Mouse (Mus musculus) spleen, adult 2 months (tissue): ENCODE data around the gene Zp2. TPM values are rescaled to one million over a fixed set of nuclear protein-coding genes. Genes with fewer than 3 reads are reported as not detected.

Experiments
- DNase-seq, 2 experiments: peaks; one replicate each; pipeline versions ENCODE4 v3.0.0 to v3.0.0-alpha.2; 2012 to 2021; ENCODE audit warnings: low spot score in 2 of 2, low read depth in 1 of 2
- H3K27ac ChIP-seq: fragments of 200-500 bp; 2 replicates; pipeline ENCODE4 v1.5.1; 2012; ENCODE audit warnings: low read length, inconsistent platforms; ENCODE audit not compliant: insufficient read depth
- H3K27me3 ChIP-seq: fragments of 200-500 bp; 2 replicates; pipeline ENCODE4 v1.6.1; 2012; ENCODE audit warnings: mild to moderate bottlenecking, moderate library complexity, low read length, inconsistent platforms; ENCODE audit not compliant: control insufficient read depth, insufficient read depth
- H3K36me3 ChIP-seq: fragments of 200-500 bp; 2 replicates; pipeline ENCODE4 v1.6.1; 2012; ENCODE audit warnings: mild to moderate bottlenecking, low read length, inconsistent platforms; ENCODE audit not compliant: control insufficient read depth, insufficient read depth
- H3K4me1 ChIP-seq: fragments of 200-500 bp; 2 replicates; pipeline ENCODE4 v1.6.1; 2011; ENCODE audit warnings: inconsistent platforms; ENCODE audit not compliant: control insufficient read depth, insufficient read depth, insufficient read length
- H3K4me3 ChIP-seq: fragments of 200-500 bp; 2 replicates; pipeline ENCODE4 v1.5.1; 2011; ENCODE audit warnings: mild to moderate bottlenecking, inconsistent platforms; ENCODE audit not compliant: insufficient read depth, insufficient read length; ENCODE audit errors: extremely low read depth
- CTCF ChIP-seq: fragments of 200-500 bp; IDR thresholded peaks from 2 replicates; pipeline ENCODE4 v1.5.1; 2011; ENCODE audit warnings: mild to moderate bottlenecking, inconsistent platforms; ENCODE audit not compliant: insufficient read depth, insufficient read length, insufficient replicate concordance; ENCODE audit errors: extremely low read depth
- POLR2A ChIP-seq: fragments of 200-500 bp; IDR thresholded peaks from 2 replicates; pipeline ENCODE4 v1.6.1; 2011; ENCODE audit warnings: low read depth, low read length, inconsistent platforms
- WGBS: fragments of 180-500 bp; shearing (Covaris S2); methylation state at CpG from one replicate; pipeline ENCODE4 v1.1.7; 2018; 5-methylcytosine and 5-hydroxymethylcytosine counted together
- polyA plus RNA-seq: library from polyadenylated mRNA; depleted of rRNA; stranded (reverse); fragments of >200 nt; gene quantifications from 2 replicates; pipeline ENCODE4 v1.2.3, GENCODE M21; 2012

Zp2 gene
- polyA plus RNA-seq, 1 experiment, result not detected

- DNase-seq, result no peak
- no peaks in the 10 kb centered on the region for H3K4me1 ChIP-seq
- no peaks in the 10 kb centered on the region for H3K36me3 ChIP-seq
- H3K4me3 ChIP-seq, result no peak overlapping the region
- no peak overlapping the region for H3K27ac ChIP-seq
- WGBS, result 91% methylated on average over 1 of the region's 1 CpGs
- no peaks in the 10 kb centered on the region for H3K27me3 ChIP-seq
- TF ChIP-seq POLR2A (no peak), CTCF (no peak)
These were observed 2.3 kb downstream of the Zp2 start for GRCm38 (mm10) chr7:120142743-120143142.

GRCm38 (mm10) chr7:120128951-120129350, 16.1 kb downstream of the Zp2 start:
- WGBS, result 79% methylated on average over 4 of the region's 4 CpGs
- TF ChIP-seq CTCF (no peak), POLR2A (no peak)
- H3K27me3 ChIP-seq, result no peaks in the 10 kb centered on the region
- H3K36me3 ChIP-seq, result no peaks in the 10 kb centered on the region
- no peak overlapping the region for H3K27ac ChIP-seq
- no peak overlapping the region for H3K4me3 ChIP-seq
- H3K4me1 ChIP-seq, result no peaks in the 10 kb centered on the region
- no peak for DNase-seq

- 71% methylated on average over 4 of the region's 4 CpGs for WGBS
- Histone ChIP-seq H3K27ac (no peak overlapping the region), H3K4me1 (no peaks in the 10 kb centered on the region), H3K4me3 (no peak overlapping the region), H3K36me3 (no peaks in the 10 kb centered on the region), H3K27me3 (no peaks in the 10 kb centered on the region)
- TF ChIP-seq POLR2A (no peak), CTCF (no peak)
- DNase-seq, result no peak
These were observed 17.4 kb downstream of the Zp2 start for GRCm38 (mm10) chr7:120127686-120128059.

- WGBS, result 52% methylated on average over 5 of the region's 5 CpGs
- no peak overlapping the region for H3K27ac ChIP-seq
- no peaks in the 10 kb centered on the region for H3K27me3 ChIP-seq
- H3K4me3 ChIP-seq, result no peak overlapping the region
- no peak for DNase-seq
- TF ChIP-seq POLR2A (no peak), CTCF (no peak)
- H3K4me1 ChIP-seq, result no peaks in the 10 kb centered on the region
- H3K36me3 ChIP-seq, result no peaks in the 10 kb centered on the region
These were observed 18.0 kb downstream of the Zp2 start for GRCm38 (mm10) chr7:120126976-120127685.

- no peaks in the 10 kb centered on the region for H3K27me3 ChIP-seq
- no peaks in the 10 kb centered on the region for H3K4me1 ChIP-seq
- DNase-seq, result no peak
- TF ChIP-seq POLR2A (no peak), CTCF (peak; percentile 26; the same call in 1 of the 2 replicates)
- WGBS, result 5% methylated on average over 3 of the region's 3 CpGs
- no peak overlapping the region for H3K4me3 ChIP-seq
- H3K36me3 ChIP-seq, result no peaks in the 10 kb centered on the region
- H3K27ac ChIP-seq, result no peak overlapping the region
These were observed 20.2 kb downstream of the Zp2 start for GRCm38 (mm10) chr7:120124844-120125243.

GRCm38 (mm10) chr7:120123776-120124175, 21.3 kb downstream of the Zp2 start:
- no peak for DNase-seq
- no peaks in the 10 kb centered on the region for H3K36me3 ChIP-seq
- TF ChIP-seq POLR2A (no peak), CTCF (no peak)
- H3K27ac ChIP-seq, result no peak overlapping the region
- H3K4me1 ChIP-seq, result no peaks in the 10 kb centered on the region
- H3K4me3 ChIP-seq, result no peak overlapping the region
- WGBS, result 88% methylated on average over 4 of the region's 4 CpGs
- H3K27me3 ChIP-seq, result no peaks in the 10 kb centered on the region

- no peaks in the 10 kb centered on the region for H3K36me3 ChIP-seq
- no peaks in the 10 kb centered on the region for H3K4me1 ChIP-seq
These were observed 27.6 kb downstream of the Zp2 start for GRCm38 (mm10) chr7:120117529-120117928.

More at GRCm38 (mm10) chr7:120117529-120117928, 27.6 kb downstream of the Zp2 start:
- no peak for TF ChIP-seq POLR2A
- no peak for TF ChIP-seq CTCF
- WGBS, result 81% methylated on average over 6 of the region's 6 CpGs
- H3K27me3 ChIP-seq, result no peaks in the 10 kb centered on the region
- no peak overlapping the region for H3K27ac ChIP-seq
- no peak overlapping the region for H3K4me3 ChIP-seq
- no peak for DNase-seq
